Mouse (Mus musculus) adrenal gland, postnatal 4 days (tissue): ENCODE results near the gene Zfp960. TPM values are rescaled to one million over a fixed set of nuclear protein-coding genes. Genes with fewer than 3 reads are reported as not detected.
"Not testable (repeated sequence)": the region's sequence is repeated elsewhere in the genome, so short reads cannot be mapped to it uniquely, and the experiment has no call there.

ENCODE experiments used
- DNase-seq, 2 experiments: peaks; one replicate each; pipeline ENCODE4 v3.0.0; 2021 to 2022; ENCODE audit warnings: low spot score in 2 of 2, mixed read lengths in 2 of 2
- long read RNA-seq, 2 experiments: library from polyadenylated mRNA; stranded (forward); transcript quantifications; one replicate each; pipeline ENCODE4 v2.0.0; 2021
- total RNA-seq, 2 experiments: library from RNA; stranded (reverse); gene quantifications; 2 replicates each; pipeline ENCODE4 v1.2.3; 2021

The Zfp960 gene
- 10 to 100 TPM in 1 of 2 experiments, 1 to 10 TPM in 1; 9.0 to 12.0 TPM for total RNA-seq
- long read RNA-seq, experiment 1: 0 reads
- long read RNA-seq, experiment 2, partial matches to known transcripts: 0 of 3 reads
- long read RNA-seq, experiment 2, other reads (novel, unspliced or antisense): 1 of 3 reads

- DNase-seq: peak; percentile 49 to 76
Observed at GRCm38 (mm10) chr17:17063628-17064494, at the start of gene Zfp960. Gene Zfp960, plus strand, starts transcription at chr17:17064113.

- not testable (repeated sequence) for DNase-seq
Observed at GRCm38 (mm10) chr17:17018071-17018470, 45.8 kb upstream of the Zfp960 start.

- DNase-seq: not testable (repeated sequence)
Observed at GRCm38 (mm10) chr17:17059566-17059965, 4.3 kb upstream of the Zfp960 start.

- not testable (repeated sequence) for DNase-seq
Observed at GRCm38 (mm10) chr17:17120830-17121502, 57.1 kb downstream of the Zfp960 start, which contains the start of gene Zfp97. Gene Zfp97, plus strand, starts transcription at chr17:17121415.

Other genes starting within 250 kb of the Zfp960 start
- gene Zfp97, start 57.3 kb downstream of the Zfp960 start, total RNA-seq: 10 to 100 TPM in 1 of 2 experiments, 1 to 10 TPM in 1; 7.6 to 10.9 TPM